Mouse (Mus musculus) neutrophil, adult 5-6 weeks (primary cell): ENCODE measurements around the gene Mixl1. TPM values are rescaled to one million over a fixed set of nuclear protein-coding genes. Genes with fewer than 3 reads are reported as not detected.

Experiments
- total RNA-seq: library from RNA; stranded (forward); fragments of 200-1000 nt; gene quantifications from 2 replicates; pipeline ENCODE4 v1.2.3, GENCODE M21; 2017

Mixl1 gene
- total RNA-seq, 1 experiment from 2014 or later, result not detected

Other genes starting within 250 kb of the Mixl1 start
- gene Stum, start 213.5 kb downstream of the Mixl1 start, total RNA-seq, result 0.12 and 0.70 TPM in 2 replicates
- 195 and 202 TPM in 2 replicates for gene Parp1, start 128.1 kb downstream of the Mixl1 start, total RNA-seq
- 17.0 and 17.7 TPM in 2 replicates for gene Lin9, start 55.9 kb downstream of the Mixl1 start, total RNA-seq
- 89.5 and 91.6 TPM in 2 replicates for gene Acbd3, start 29.0 kb upstream of the Mixl1 start, total RNA-seq
- 2,143 and 2,209 TPM in 2 replicates for gene H3f3a, start 116.9 kb upstream of the Mixl1 start, total RNA-seq
- gene Sde2, start 154.1 kb upstream of the Mixl1 start, total RNA-seq, result 33.0 and 38.8 TPM in 2 replicates
- gene Lefty2, start 196.1 kb upstream of the Mixl1 start, total RNA-seq, result not detected in 2 replicates
- 16.7 and 19.3 TPM in 2 replicates for gene Pycr2, start 207.3 kb upstream of the Mixl1 start, total RNA-seq
- not detected in 2 replicates for gene Lefty1, start 238.0 kb upstream of the Mixl1 start, total RNA-seq
- gene Tmem63a, start 245.3 kb upstream of the Mixl1 start, total RNA-seq, result 14.9 and 15.8 TPM in 2 replicates